Mouse (Mus musculus): ENCODE measurements around the gene Nrsn1. TPM values are rescaled to one million over a fixed set of nuclear protein-coding genes. Genes with fewer than 3 reads are reported as not detected.
"Not testable (repeated sequence)": the region's sequence is repeated elsewhere in the genome, so short reads cannot be mapped to it uniquely, and the experiment has no call there.

Gene Nrsn1
- total RNA-seq (2014; fragmentation: Nextera tagmentation): not detected in 2 replicates
- total RNA-seq (2017): 0.22 TPM in 1 of 2 replicates, not detected in the other
- not detected in 2 replicates for polyA plus RNA-seq (2012)

DNA sequence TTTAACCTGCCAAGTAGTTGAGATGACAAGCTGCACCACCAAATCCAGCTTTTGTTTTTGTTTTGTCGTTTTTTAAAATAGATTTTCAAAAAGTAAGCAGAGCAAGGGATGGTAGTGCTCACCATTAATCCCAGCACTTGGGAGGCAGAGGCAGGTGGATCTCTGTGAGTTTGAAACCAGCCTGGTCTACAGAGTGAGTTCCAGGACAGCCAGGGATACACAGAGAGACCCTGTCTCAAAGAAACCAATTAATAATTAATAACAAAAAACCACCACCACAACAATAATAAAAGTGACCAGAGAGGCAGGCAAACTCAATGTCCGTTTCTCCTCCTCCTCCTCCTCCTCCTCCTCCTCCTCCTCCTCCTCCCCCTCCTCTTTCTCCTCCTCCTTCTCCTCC, at the start of gene Nrsn1:
Nrsn1 (minus strand) TSS at position 101 of the 400 bp plus-strand sequence.
- not testable (repeated sequence) for DNase-seq (ENCODE audit: low spot score); H3K27me3 ChIP-seq (ENCODE audit: insufficient read depth, low read length); H3K4me3 ChIP-seq (ENCODE audit: low read depth, low read length); H3K4me1 ChIP-seq (ENCODE audit: insufficient read depth, low read depth, low read length); ATAC-seq (ENCODE audit: extremely low read depth, insufficient number of reproducible peaks, low FRiP score, poor library complexity, severe bottlenecking); H3K36me3 ChIP-seq (replicated peaks); H3K9me3 ChIP-seq (replicated peaks)

DNA sequence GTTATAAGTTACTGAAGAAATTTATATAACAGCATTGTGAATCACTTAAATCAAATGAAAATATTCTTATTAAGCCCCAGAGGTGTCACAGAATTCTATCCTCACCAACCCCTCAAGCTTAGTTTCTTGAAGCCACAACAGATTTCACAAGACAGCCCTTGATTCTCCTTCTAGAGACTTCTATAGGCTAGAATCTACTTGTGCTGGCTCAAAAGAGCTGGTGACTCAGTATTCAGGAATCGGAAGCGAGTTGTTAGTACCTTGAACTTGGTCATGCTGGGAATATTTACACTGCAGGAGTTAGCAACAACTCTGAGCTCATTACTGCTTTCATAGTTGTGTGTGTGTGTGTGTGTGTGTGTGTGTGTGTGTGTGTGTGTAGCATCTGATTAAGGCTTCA, 41.8 kb upstream of the Nrsn1 start:
- Histone ChIP-seq H3K27me3 (ENCODE audit: insufficient read depth, low read length) (no peaks in the 10 kb centered on the region), H3K4me1 (ENCODE audit: insufficient read depth, low read depth, low read length) (no peaks in the 10 kb centered on the region), H3K4me3 (ENCODE audit: low read depth, low read length) (no peak overlapping the region), H3K36me3 (replicated peaks) (no peaks in the 10 kb centered on the region), H3K9me3 (replicated peaks) (no peaks in the 10 kb centered on the region)
- DNase-seq (ENCODE audit: low spot score) (no peak), ATAC-seq (ENCODE audit: extremely low read depth, insufficient number of reproducible peaks, low FRiP score, poor library complexity, severe bottlenecking) (no peak)
- no peak for TF ChIP-seq GATA1 (IDR thresholded peaks at IDR 0.05; ENCODE audit: borderline replicate concordance, low read length)
- no peak for TF ChIP-seq TAL1 (conservative IDR thresholded peaks at IDR 0.05; ENCODE audit: low read depth, low read length)
- no peak for TF ChIP-seq GATA2 (IDR thresholded peaks at IDR 0.05; ENCODE audit: borderline replicate concordance, low read depth, low read length)
- no peak for TF ChIP-seq POLR2AphosphoS5 (IDR thresholded peaks at IDR 0.05; ENCODE audit: insufficient replicate concordance, low read depth, low read length)
- TF ChIP-seq CTCF (IDR thresholded peaks at IDR 0.05; ENCODE audit: low read depth, low read length): no peak

DNA sequence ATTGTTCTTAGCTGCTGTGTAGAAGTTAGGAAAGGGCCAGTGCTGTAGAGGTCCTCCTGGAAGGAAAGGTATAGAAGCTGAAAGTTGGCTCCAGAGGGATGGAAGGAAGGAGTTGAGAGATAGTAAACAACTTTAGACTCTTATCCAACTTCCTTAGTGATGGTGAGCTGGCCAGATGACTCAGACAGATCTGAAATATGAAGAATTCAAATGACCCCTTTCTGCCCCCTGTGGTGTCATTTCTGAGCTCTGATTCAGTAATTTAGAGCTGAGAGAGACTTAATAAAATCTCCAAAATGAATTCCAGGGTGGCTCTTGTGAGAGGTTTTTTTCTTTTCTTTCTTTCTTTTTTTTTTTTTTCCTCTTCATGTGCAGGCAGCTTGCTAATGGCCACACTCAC, 39.8 kb upstream of the Nrsn1 start:
- no peak for TF ChIP-seq TAL1 (conservative IDR thresholded peaks at IDR 0.05; ENCODE audit: low read depth, low read length)
- no peak for TF ChIP-seq GATA1 (IDR thresholded peaks at IDR 0.05; ENCODE audit: borderline replicate concordance, low read length)
- no peak for TF ChIP-seq POLR2AphosphoS5 (IDR thresholded peaks at IDR 0.05; ENCODE audit: insufficient replicate concordance, low read depth, low read length)
- TF ChIP-seq CTCF (IDR thresholded peaks at IDR 0.05; ENCODE audit: low read depth, low read length): no peak
- no peak for TF ChIP-seq GATA2 (IDR thresholded peaks at IDR 0.05; ENCODE audit: borderline replicate concordance, low read depth, low read length)
- ATAC-seq (ENCODE audit: extremely low read depth, insufficient number of reproducible peaks, low FRiP score, poor library complexity, severe bottlenecking) (no peak), DNase-seq (ENCODE audit: low spot score) (no peak)
- Histone ChIP-seq H3K36me3 (replicated peaks) (no peaks in the 10 kb centered on the region), H3K27me3 (ENCODE audit: insufficient read depth, low read length) (no peaks in the 10 kb centered on the region), H3K9me3 (replicated peaks) (no peaks in the 10 kb centered on the region), H3K4me3 (ENCODE audit: low read depth, low read length) (no peak overlapping the region), H3K4me1 (ENCODE audit: insufficient read depth, low read depth, low read length) (no peaks in the 10 kb centered on the region)

DNA sequence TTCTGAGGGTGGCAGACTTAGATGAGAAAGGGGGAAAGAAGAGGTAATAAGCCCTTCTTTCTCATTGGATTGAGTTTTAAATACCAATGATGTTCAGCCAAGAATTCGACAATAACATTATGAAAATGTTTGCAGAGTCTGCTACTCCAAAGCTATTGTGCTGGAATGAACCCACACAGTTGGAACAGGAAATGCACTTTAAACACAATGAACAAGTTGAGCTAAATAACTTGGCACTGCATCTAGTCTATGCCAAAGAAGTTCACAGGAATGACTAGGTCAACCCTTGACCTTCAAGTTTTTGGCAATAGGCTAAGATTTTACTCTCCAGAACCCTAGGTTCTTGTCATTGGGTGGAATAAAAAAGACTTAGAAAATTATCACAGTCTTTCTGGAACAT, 18.4 kb upstream of the Nrsn1 start:
- ATAC-seq (ENCODE audit: extremely low read depth, insufficient number of reproducible peaks, low FRiP score, poor library complexity, severe bottlenecking) (no peak), DNase-seq (ENCODE audit: low spot score) (no peak)
- H3K4me3 ChIP-seq (ENCODE audit: low read depth, low read length): no peak overlapping the region
- no peaks in the 10 kb centered on the region for H3K4me1 ChIP-seq (ENCODE audit: insufficient read depth, low read depth, low read length)
- no peaks in the 10 kb centered on the region for H3K9me3 ChIP-seq (replicated peaks)
- H3K36me3 ChIP-seq (replicated peaks): no peaks in the 10 kb centered on the region
- no peaks in the 10 kb centered on the region for H3K27me3 ChIP-seq (ENCODE audit: insufficient read depth, low read length)
- no peak for TF ChIP-seq POLR2AphosphoS5 (IDR thresholded peaks at IDR 0.05; ENCODE audit: insufficient replicate concordance, low read depth, low read length)

DNA sequence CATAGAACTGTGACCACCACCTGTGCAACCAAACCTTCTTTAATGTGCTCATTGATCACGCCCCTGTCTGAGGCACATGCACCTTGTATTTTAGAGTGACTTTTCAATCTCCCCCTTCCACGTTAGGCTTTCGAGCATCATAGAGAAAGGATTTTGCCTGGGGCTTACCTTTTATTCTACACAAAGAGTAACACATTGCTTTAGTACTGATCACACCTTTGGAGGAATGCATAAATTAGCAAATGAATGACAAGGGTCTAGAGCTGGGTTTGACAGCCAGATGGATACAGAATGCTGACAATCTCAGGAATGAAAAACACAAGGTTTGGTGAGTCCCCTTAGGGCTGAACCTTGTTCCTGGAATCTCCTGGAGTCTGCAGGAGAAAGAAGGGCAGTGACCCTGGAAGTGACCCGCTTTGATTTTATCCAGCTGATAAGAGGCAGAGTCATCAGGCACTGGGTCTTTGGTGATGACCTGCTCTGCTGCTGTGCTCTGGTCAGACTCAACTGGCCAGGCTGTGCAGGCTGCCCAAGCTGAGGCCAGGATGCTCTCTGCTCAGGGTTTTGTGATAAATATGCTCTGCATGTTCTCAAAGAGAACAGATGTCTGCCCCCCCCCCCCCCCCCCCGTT, 4.7 kb upstream of the Nrsn1 start:
- Histone ChIP-seq H3K9me3 (replicated peaks) (no peaks in the 10 kb centered on the region), H3K4me1 (ENCODE audit: insufficient read depth, low read depth, low read length) (no peaks in the 10 kb centered on the region), H3K27me3 (ENCODE audit: insufficient read depth, low read length) (no peaks in the 10 kb centered on the region), H3K36me3 (replicated peaks) (no peaks in the 10 kb centered on the region), H3K4me3 (ENCODE audit: low read depth, low read length) (no peak overlapping the region)
- TF ChIP-seq GATA1 (IDR thresholded peaks at IDR 0.05; ENCODE audit: borderline replicate concordance, low read length) (no peak), CTCF (IDR thresholded peaks at IDR 0.05; ENCODE audit: low read depth, low read length) (no peak), GATA2 (IDR thresholded peaks at IDR 0.05; ENCODE audit: borderline replicate concordance, low read depth, low read length) (no peak), TAL1 (conservative IDR thresholded peaks at IDR 0.05; ENCODE audit: low read depth, low read length) (no peak), POLR2AphosphoS5 (IDR thresholded peaks at IDR 0.05; ENCODE audit: insufficient replicate concordance, low read depth, low read length) (no peak)
- DNase-seq (ENCODE audit: low spot score) (no peak), ATAC-seq (ENCODE audit: extremely low read depth, insufficient number of reproducible peaks, low FRiP score, poor library complexity, severe bottlenecking) (no peak)

DNA sequence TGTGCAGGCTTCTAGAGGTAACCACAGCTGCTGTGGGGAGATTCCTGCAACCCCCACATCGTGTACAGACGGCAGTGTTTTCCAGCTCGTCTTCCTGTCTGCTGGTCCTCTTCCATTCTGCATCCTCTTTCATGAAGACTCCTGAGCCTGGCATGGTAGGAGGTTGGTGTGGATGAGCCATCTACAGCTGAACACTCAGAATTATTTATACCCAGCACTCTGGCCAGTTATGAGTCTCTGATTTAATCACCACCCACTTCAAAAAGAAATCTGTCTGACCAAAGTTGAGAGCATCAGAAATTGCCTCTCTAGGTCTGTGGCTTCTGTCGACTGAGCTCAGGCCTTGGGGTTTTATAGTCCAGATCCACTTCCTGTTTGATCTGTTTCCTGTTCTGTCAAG, 1.9 kb upstream of the Nrsn1 start:
- TF ChIP-seq GATA1 (IDR thresholded peaks at IDR 0.05; ENCODE audit: borderline replicate concordance, low read length) (no peak), POLR2AphosphoS5 (IDR thresholded peaks at IDR 0.05; ENCODE audit: insufficient replicate concordance, low read depth, low read length) (no peak), CTCF (IDR thresholded peaks at IDR 0.05; ENCODE audit: low read depth, low read length) (no peak), GATA2 (IDR thresholded peaks at IDR 0.05; ENCODE audit: borderline replicate concordance, low read depth, low read length) (no peak), TAL1 (conservative IDR thresholded peaks at IDR 0.05; ENCODE audit: low read depth, low read length) (no peak)
- no peak for DNase-seq (ENCODE audit: low spot score)
- Histone ChIP-seq H3K4me3 (ENCODE audit: low read depth, low read length) (no peak overlapping the region), H3K36me3 (replicated peaks) (no peaks in the 10 kb centered on the region), H3K9me3 (replicated peaks) (peaks cover 4% of the 10 kb centered on the region; the same call in 1 of the 2 replicates), H3K4me1 (ENCODE audit: insufficient read depth, low read depth, low read length) (no peaks in the 10 kb centered on the region), H3K27me3 (ENCODE audit: insufficient read depth, low read length) (no peaks in the 10 kb centered on the region)
- ATAC-seq (ENCODE audit: extremely low read depth, insufficient number of reproducible peaks, low FRiP score, poor library complexity, severe bottlenecking): no peak
